Mouse (Mus musculus) lung, adult 2 months (tissue): Measurements from ENCODE around the gene Dkk3.

Experiments used
- CTCF ChIP-seq: fragments of 200-500 bp; IDR thresholded peaks from 2 replicates; pipeline ENCODE4 v1.5.1; 2011; ENCODE audit warnings: mild to moderate bottlenecking, low read length, control low read depth; ENCODE audit not compliant: insufficient read depth
- POLR2A ChIP-seq: fragments of 200-500 bp; IDR thresholded peaks from 2 replicates; pipeline ENCODE4 v1.6.1; 2011; ENCODE audit warnings: low read depth, mild to moderate bottlenecking, control low read depth, low read length, borderline replicate concordance; ENCODE audit errors: extremely low read depth

GRCm38 (mm10) chr7:112183258-112183841 lies 24.5 kb upstream of the Dkk3 start:
- peak; percentile 97 for TF ChIP-seq CTCF
- no peak for TF ChIP-seq POLR2A
